Mouse (Mus musculus) thymus, adult 2 months (tissue): Measurements from ENCODE around the gene Vps13c.

ENCODE experiments used
- CTCF ChIP-seq: fragments of 200-500 bp; IDR thresholded peaks from 2 replicates; pipeline ENCODE4 v1.5.1; 2012; ENCODE audit warnings: mild to moderate bottlenecking, control low read depth, low read length, moderate library complexity, borderline replicate concordance; ENCODE audit not compliant: control insufficient read depth, poor library complexity, insufficient read depth; ENCODE audit errors: extremely low read depth
- POLR2A ChIP-seq: fragments of 200-500 bp; IDR thresholded peaks from 2 replicates; pipeline ENCODE4 v1.6.1; 2012; ENCODE audit warnings: mild to moderate bottlenecking, low read length, control low read depth, moderate library complexity; ENCODE audit not compliant: control insufficient read depth, poor library complexity, insufficient read depth; ENCODE audit errors: extremely low read depth

DNA sequence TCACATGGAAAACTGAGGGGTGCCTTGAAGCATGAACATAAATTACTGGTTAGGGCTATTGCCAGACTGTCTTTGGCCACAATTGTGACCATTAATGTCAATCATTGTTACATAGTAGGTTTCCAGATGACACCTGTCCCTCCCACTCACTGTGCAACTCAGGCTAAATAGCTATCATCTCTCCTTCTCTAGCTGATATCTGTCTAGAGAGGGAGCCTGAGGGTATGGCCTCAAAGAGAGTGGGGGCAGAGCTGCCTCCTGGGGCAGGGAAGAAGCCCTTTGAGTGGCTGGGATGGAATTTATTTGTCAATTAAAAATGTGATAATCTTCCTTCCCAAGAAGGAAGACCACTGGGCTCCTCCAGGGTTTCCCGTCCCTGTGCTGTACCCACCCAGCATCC, 46.0 kb upstream of the Vps13c start:
- TF ChIP-seq POLR2A (no peak), CTCF (no peak)
